8 mouse cellular contexts compared by ENCODE assay signal in genomic region chr1:133353371-133353809, GRCm38 (mm10). TPM values are rescaled to one million over a fixed set of nuclear protein-coding genes. Genes with fewer than 3 reads are reported as not detected.
DNase-seq lines count a peak whose midpoint lies in the region; ATAC-seq and TF ChIP-seq lines count a peak whose summit lies in the region.

No protein-coding gene starts in this region.

- DNase-seq in spleen, adult 18-20 months = peak; percentile 62 to 78
- DNase-seq in spleen, adult 12 weeks (ENCODE audit: low spot score) = no peak
- DNase-seq in cerebellum, adult 2 months = peak; percentile 74 to 84
- DNase-seq in forelimb bud, embryonic 11.5 days (ENCODE audit: low read depth, low spot score) = peak; percentile 73
- peak; percentile 24 for DNase-seq in limb, embryonic 14.5 days (ENCODE audit: low spot score)
- peak; percentile 45 to 53 for DNase-seq in thymus, adult 18-20 months

- WGBS in cerebellum, adult 2 months = 4% methylated on average over 12 of the region's 12 CpGs
- 52% methylated on average over 12 of the region's 12 CpGs for WGBS in intestine, postnatal 0 days
- WGBS in limb, embryonic 14.5 days = 51% methylated on average over 12 of the region's 12 CpGs
- WGBS in neural tube, embryonic 15.5 days = 34% methylated on average over 12 of the region's 12 CpGs

- no peaks in the 10 kb centered on the region for H3K4me1 ChIP-seq in cerebellum, adult 2 months (ENCODE audit: control insufficient read depth, insufficient read depth, low read length)
- no peaks in the 10 kb centered on the region for H3K4me1 ChIP-seq in intestine, postnatal 0 days (replicated peaks; ENCODE audit: control insufficient read depth, insufficient read depth, low read length)
- H3K4me1 ChIP-seq in limb, embryonic 14.5 days (ENCODE audit: control insufficient read depth, insufficient read depth, low read length) = peaks cover 3% of the 10 kb centered on the region; the same call in 1 of the 2 replicates
- H3K4me1 ChIP-seq in neural tube, embryonic 15.5 days = peaks cover 9% of the 10 kb centered on the region; the same call in 1 of the 2 replicates

- peak; percentile 100 for TF ChIP-seq CTCF in cerebellum, adult 2 months (IDR thresholded peaks at IDR 0.05; ENCODE audit: borderline replicate concordance, insufficient read depth, low read depth, low read length)
- peak; percentile 100 for TF ChIP-seq CTCF in intestine, postnatal 0 days (IDR thresholded peaks at IDR 0.05; ENCODE audit: low read depth)

- no peak for TF ChIP-seq POLR2A in cerebellum, adult 2 months (IDR thresholded peaks at IDR 0.05; ENCODE audit: borderline replicate concordance, insufficient read depth, low read length)
- no peak for TF ChIP-seq POLR2A in limb, embryonic 14.5 days (IDR thresholded peaks at IDR 0.05; ENCODE audit: borderline replicate concordance, extremely low read depth, insufficient read depth, insufficient read length)

- ATAC-seq in intestine, postnatal 0 days = peak; percentile 51; the same call in 1 of the 2 replicates
- no peak for ATAC-seq in limb, embryonic 14.5 days (ENCODE audit: low FRiP score, low read depth)
- ATAC-seq in neural tube, embryonic 15.5 days (ENCODE audit: low FRiP score) = peak; percentile 46; the same call in 1 of the 2 replicates

- no peaks in the 10 kb centered on the region for H3K9me3 ChIP-seq in intestine, postnatal 0 days (ENCODE audit: control insufficient read depth)
- no peaks in the 10 kb centered on the region for H3K9me3 ChIP-seq in limb, embryonic 14.5 days (ENCODE audit: control insufficient read depth, low read length)
- no peaks in the 10 kb centered on the region for H3K9me3 ChIP-seq in neural tube, embryonic 15.5 days (replicated peaks)

- H3K4me2 ChIP-seq in intestine, postnatal 0 days (replicated peaks; ENCODE audit: low read depth) = no peak overlapping the region
- H3K4me2 ChIP-seq in limb, embryonic 14.5 days (replicated peaks; ENCODE audit: low read depth, low read length, severe bottlenecking) = no peak overlapping the region
- H3K4me2 ChIP-seq in neural tube, embryonic 15.5 days = 0 out of 2 replicates have a peak overlapping the region, but pooled peaks have one; percentile 9

- no peak overlapping the region for H3K27ac ChIP-seq in cerebellum, adult 2 months (ENCODE audit: insufficient read depth, low read length)
- H3K27ac ChIP-seq in intestine, postnatal 0 days (ENCODE audit: low read depth, low read length) = no peak overlapping the region
- H3K27ac ChIP-seq in limb, embryonic 14.5 days (replicated peaks; ENCODE audit: low read depth, low read length) = no peak overlapping the region
- H3K27ac ChIP-seq in neural tube, embryonic 15.5 days (replicated peaks) = no peak overlapping the region

- no peaks in the 10 kb centered on the region for H3K36me3 ChIP-seq in intestine, postnatal 0 days (ENCODE audit: control insufficient read depth, insufficient read depth)
- H3K36me3 ChIP-seq in limb, embryonic 14.5 days (ENCODE audit: control insufficient read depth, insufficient read depth, low read length) = no peaks in the 10 kb centered on the region
- H3K36me3 ChIP-seq in neural tube, embryonic 15.5 days = no peaks in the 10 kb centered on the region

- H3K9ac ChIP-seq in intestine, postnatal 0 days (ENCODE audit: low read depth, low read length) = no peak overlapping the region
- H3K9ac ChIP-seq in limb, embryonic 14.5 days (ENCODE audit: low read depth, low read length, severe bottlenecking) = 0 out of 2 replicates have a peak overlapping the region, but pooled peaks have one; percentile 7
- H3K9ac ChIP-seq in neural tube, embryonic 15.5 days (replicated peaks) = no peak overlapping the region

- H3K27me3 ChIP-seq in cerebellum, adult 2 months (ENCODE audit: control insufficient read depth, insufficient read depth, low read length) = no peaks in the 10 kb centered on the region
- H3K27me3 ChIP-seq in intestine, postnatal 0 days (replicated peaks; ENCODE audit: control insufficient read depth, insufficient read depth, low read length) = no peaks in the 10 kb centered on the region
- H3K27me3 ChIP-seq in limb, embryonic 14.5 days (ENCODE audit: control insufficient read depth, insufficient read depth, low read length) = no peaks in the 10 kb centered on the region
- H3K27me3 ChIP-seq in neural tube, embryonic 15.5 days (replicated peaks) = peaks cover 11% of the 10 kb centered on the region; the same call in 1 of the 2 replicates

- H3K4me3 ChIP-seq in cerebellum, adult 2 months (replicated peaks; ENCODE audit: insufficient read depth, low read depth, low read length) = no peak overlapping the region
- H3K4me3 ChIP-seq in intestine, postnatal 0 days (ENCODE audit: low read depth, low read length) = no peak overlapping the region
- H3K4me3 ChIP-seq in limb, embryonic 14.5 days (replicated peaks; ENCODE audit: low read length) = no peak overlapping the region
- H3K4me3 ChIP-seq in neural tube, embryonic 15.5 days (replicated peaks) = no peak overlapping the region

RNA-seq across cellular contexts. Expression of gene Ren1, which starts 3.1 kb away (rescaled TPM):
- polyA plus RNA-seq in cerebellum, adult 2 months (2012; rRNA removed) = 0.08 and 0.13 TPM in 2 replicates
- 4.3 and 5.7 TPM in 2 replicates for polyA plus RNA-seq in intestine, postnatal 0 days (2015; fragmentation: Nextera tagmentation; extraction: Ambion mirVana)
- polyA plus RNA-seq in limb, embryonic 14.5 days (2012; rRNA removed) = 0.58 and 2.8 TPM in 2 replicates
- polyA plus RNA-seq in limb, embryonic 14.5 days (2014; fragmentation: Nextera tagmentation; extraction: Ambion mirVana) = 0.48 TPM in 1 of 2 replicates, not detected in the other
- 0.74 and 1.6 TPM in 2 replicates for polyA plus RNA-seq in neural tube, embryonic 15.5 days (2015; fragmentation: Nextera tagmentation; extraction: Ambion mirVana)

RNA-seq across cellular contexts. Expression of gene Etnk2, which starts 10.0 kb away (rescaled TPM):
- 5.0 and 5.6 TPM in 2 replicates for polyA plus RNA-seq in cerebellum, adult 2 months (2012; rRNA removed)
- polyA plus RNA-seq in intestine, postnatal 0 days (2015; fragmentation: Nextera tagmentation; extraction: Ambion mirVana) = 6.0 and 6.2 TPM in 2 replicates
- 1.4 TPM in 2 replicates for polyA plus RNA-seq in limb, embryonic 14.5 days (2012; rRNA removed)
- 0.91 and 1.4 TPM in 2 replicates for polyA plus RNA-seq in limb, embryonic 14.5 days (2014; fragmentation: Nextera tagmentation; extraction: Ambion mirVana)
- polyA plus RNA-seq in neural tube, embryonic 15.5 days (2015; fragmentation: Nextera tagmentation; extraction: Ambion mirVana) = 21.3 and 22.8 TPM in 2 replicates

RNA-seq across cellular contexts. Expression of gene Kiss1, which starts 31.7 kb away (rescaled TPM):
- polyA plus RNA-seq in cerebellum, adult 2 months (2012; rRNA removed) = not detected in 2 replicates
- not detected in 2 replicates for polyA plus RNA-seq in intestine, postnatal 0 days (2015; fragmentation: Nextera tagmentation; extraction: Ambion mirVana)
- not detected in 2 replicates for polyA plus RNA-seq in limb, embryonic 14.5 days (2012; rRNA removed)
- not detected in 2 replicates for polyA plus RNA-seq in limb, embryonic 14.5 days (2014; fragmentation: Nextera tagmentation; extraction: Ambion mirVana)
- not detected in 2 replicates for polyA plus RNA-seq in neural tube, embryonic 15.5 days (2015; fragmentation: Nextera tagmentation; extraction: Ambion mirVana)

RNA-seq across cellular contexts. Expression of gene Golt1a, which starts 43.8 kb away (rescaled TPM):
- not detected in 2 replicates for polyA plus RNA-seq in cerebellum, adult 2 months (2012; rRNA removed)
- 164 and 187 TPM in 2 replicates for polyA plus RNA-seq in intestine, postnatal 0 days (2015; fragmentation: Nextera tagmentation; extraction: Ambion mirVana)
- not detected in 2 replicates for polyA plus RNA-seq in limb, embryonic 14.5 days (2012; rRNA removed)
- polyA plus RNA-seq in limb, embryonic 14.5 days (2014; fragmentation: Nextera tagmentation; extraction: Ambion mirVana) = not detected in 2 replicates
- polyA plus RNA-seq in neural tube, embryonic 15.5 days (2015; fragmentation: Nextera tagmentation; extraction: Ambion mirVana) = 0.43 TPM in 1 of 2 replicates, not detected in the other
